ENCODE assay signal across 12 mouse cellular contexts in genomic region chrX:52961559-52962110, GRCm38 (mm10). TPM values are rescaled to one million over a fixed set of nuclear protein-coding genes. Genes with fewer than 3 reads are reported as not detected.
DNase-seq lines count a peak whose midpoint lies in the region; ATAC-seq lines count a peak whose summit lies in the region.
"Had no signal": no experiment of that assay in that cellular context is flagged by ENCODE, and none has a peak within 500 bp of the region (broad histone marks: within the 10 kb centered on the region; RNA-seq: fewer than 3 reads in every experiment).

No protein-coding gene starts in this region.

- H3K4me2 ChIP-seq in forebrain, embryonic 13.5 days = no peak overlapping the region
- no peak overlapping the region for H3K4me2 ChIP-seq in forebrain, embryonic 15.5 days (replicated peaks)
- H3K4me2 ChIP-seq in hindbrain, embryonic 12.5 days (replicated peaks) = no peak overlapping the region
- no peak overlapping the region for H3K4me2 ChIP-seq in hindbrain, embryonic 16.5 days (ENCODE audit: low read length)
- H3K4me2 ChIP-seq in embryonic facial prominence, embryonic 11.5 days (ENCODE audit: low read depth, low read length) = no peak overlapping the region
- H3K4me2 ChIP-seq: embryonic facial prominence, embryonic 15.5 days; limb, embryonic 13.5 days; lung, embryonic 15.5 days had no signal

- H3K9ac ChIP-seq in forebrain, embryonic 13.5 days = no peak overlapping the region
- no peak overlapping the region for H3K9ac ChIP-seq in forebrain, embryonic 15.5 days (replicated peaks)
- no peak overlapping the region for H3K9ac ChIP-seq in hindbrain, embryonic 12.5 days
- no peak overlapping the region for H3K9ac ChIP-seq in hindbrain, embryonic 16.5 days (ENCODE audit: low read depth, low read length)
- H3K9ac ChIP-seq in embryonic facial prominence, embryonic 11.5 days (replicated peaks; ENCODE audit: low read length) = no peak overlapping the region
- H3K9ac ChIP-seq: embryonic facial prominence, embryonic 15.5 days; limb, embryonic 13.5 days; lung, embryonic 15.5 days had no signal

- no peaks in the 10 kb centered on the region for H3K36me3 ChIP-seq in forebrain, embryonic 13.5 days (ENCODE audit: poor library complexity, severe bottlenecking)
- no peaks in the 10 kb centered on the region for H3K36me3 ChIP-seq in forebrain, embryonic 15.5 days
- no peaks in the 10 kb centered on the region for H3K36me3 ChIP-seq in hindbrain, embryonic 12.5 days
- no peaks in the 10 kb centered on the region for H3K36me3 ChIP-seq in hindbrain, embryonic 16.5 days (ENCODE audit: control insufficient read depth, insufficient read depth, low read length)
- no peaks in the 10 kb centered on the region for H3K36me3 ChIP-seq in embryonic facial prominence, embryonic 11.5 days (replicated peaks; ENCODE audit: control insufficient read depth, insufficient read depth, low read depth, low read length)
- H3K36me3 ChIP-seq: embryonic facial prominence, embryonic 15.5 days; lung, embryonic 15.5 days had no signal

- peak; percentile 62; the same call in 1 of the 2 replicates for ATAC-seq in forebrain, embryonic 13.5 days
- no peak for ATAC-seq in forebrain, embryonic 15.5 days (replicated peaks)
- ATAC-seq in hindbrain, embryonic 12.5 days (ENCODE audit: low FRiP score) = peak; percentile 50; the same call in 1 of the 2 replicates
- no peak for ATAC-seq in hindbrain, embryonic 16.5 days
- no peak for ATAC-seq in embryonic facial prominence, embryonic 11.5 days (replicated peaks; ENCODE audit: insufficient number of reproducible peaks, low FRiP score, low TSS enrichment, low read depth)
- no peak for ATAC-seq in erythroblast, adult 5-6 weeks (replicated peaks; ENCODE audit: low FRiP score, poor library complexity, severe bottlenecking)

- no peaks in the 10 kb centered on the region for H3K9me3 ChIP-seq in forebrain, embryonic 13.5 days (replicated peaks)
- no peaks in the 10 kb centered on the region for H3K9me3 ChIP-seq in forebrain, embryonic 15.5 days
- H3K9me3 ChIP-seq in hindbrain, embryonic 12.5 days (replicated peaks) = no peaks in the 10 kb centered on the region
- H3K9me3 ChIP-seq in hindbrain, embryonic 16.5 days (ENCODE audit: control insufficient read depth, low read length) = no peaks in the 10 kb centered on the region
- H3K9me3 ChIP-seq in embryonic facial prominence, embryonic 11.5 days (replicated peaks; ENCODE audit: control insufficient read depth, low read length) = no peaks in the 10 kb centered on the region
- H3K9me3 ChIP-seq: embryonic facial prominence, embryonic 15.5 days; limb, embryonic 13.5 days; lung, embryonic 15.5 days had no signal

- no peaks in the 10 kb centered on the region for H3K27me3 ChIP-seq in forebrain, embryonic 13.5 days
- H3K27me3 ChIP-seq in forebrain, embryonic 15.5 days = no peaks in the 10 kb centered on the region
- no peaks in the 10 kb centered on the region for H3K27me3 ChIP-seq in hindbrain, embryonic 12.5 days
- H3K27me3 ChIP-seq in hindbrain, embryonic 16.5 days (replicated peaks; ENCODE audit: control insufficient read depth, insufficient read depth, low read length) = no peaks in the 10 kb centered on the region
- no peaks in the 10 kb centered on the region for H3K27me3 ChIP-seq in embryonic facial prominence, embryonic 11.5 days (ENCODE audit: control insufficient read depth, insufficient read depth, low read length)
- H3K27me3 ChIP-seq: embryonic facial prominence, embryonic 15.5 days; limb, embryonic 13.5 days; lung, embryonic 15.5 days had no signal

- 37% methylated on average over 5 of the region's 5 CpGs for WGBS in forebrain, embryonic 13.5 days
- 35% methylated on average over 5 of the region's 5 CpGs for WGBS in forebrain, embryonic 15.5 days
- WGBS in hindbrain, embryonic 12.5 days = 61% methylated on average over 5 of the region's 5 CpGs
- 59% methylated on average over 5 of the region's 5 CpGs for WGBS in hindbrain, embryonic 16.5 days
- WGBS in embryonic facial prominence, embryonic 11.5 days = 68% methylated on average over 5 of the region's 5 CpGs

- no peak overlapping the region for H3K27ac ChIP-seq in forebrain, embryonic 13.5 days
- H3K27ac ChIP-seq in forebrain, embryonic 15.5 days (replicated peaks) = no peak overlapping the region
- no peak overlapping the region for H3K27ac ChIP-seq in hindbrain, embryonic 12.5 days
- no peak overlapping the region for H3K27ac ChIP-seq in hindbrain, embryonic 16.5 days (ENCODE audit: low read depth, low read length)
- no peak overlapping the region for H3K27ac ChIP-seq in embryonic facial prominence, embryonic 11.5 days (replicated peaks; ENCODE audit: low read depth, low read length)
- H3K27ac ChIP-seq: embryonic facial prominence, embryonic 15.5 days; limb, embryonic 13.5 days; lung, embryonic 15.5 days had no signal

- no peak overlapping the region for H3K4me3 ChIP-seq in forebrain, embryonic 13.5 days
- H3K4me3 ChIP-seq in forebrain, embryonic 15.5 days = no peak overlapping the region
- H3K4me3 ChIP-seq in hindbrain, embryonic 12.5 days = no peak overlapping the region
- H3K4me3 ChIP-seq in hindbrain, embryonic 16.5 days (ENCODE audit: low read length) = no peak overlapping the region
- no peak overlapping the region for H3K4me3 ChIP-seq in embryonic facial prominence, embryonic 11.5 days (ENCODE audit: low read depth, low read length)
- H3K4me3 ChIP-seq: embryonic facial prominence, embryonic 15.5 days; limb, embryonic 13.5 days; lung, embryonic 15.5 days had no signal

- peak; percentile 66 for DNase-seq in ES-CJ7 (ENCODE audit: low read depth, low spot score)
- peak; percentile 2 for DNase-seq in embryonic facial prominence, embryonic 11.5 days (ENCODE audit: low spot score)
- no peak for DNase-seq in thymus, adult 18-20 months
- DNase-seq: kidney, adult 8-10 months had no signal

- H3K4me1 ChIP-seq in forebrain, embryonic 13.5 days = no peaks in the 10 kb centered on the region
- H3K4me1 ChIP-seq in forebrain, embryonic 15.5 days = no peaks in the 10 kb centered on the region
- H3K4me1 ChIP-seq in hindbrain, embryonic 12.5 days = no peaks in the 10 kb centered on the region
- no peaks in the 10 kb centered on the region for H3K4me1 ChIP-seq in hindbrain, embryonic 16.5 days (ENCODE audit: control insufficient read depth, insufficient read depth, low read depth, low read length)
- H3K4me1 ChIP-seq in embryonic facial prominence, embryonic 11.5 days (ENCODE audit: control insufficient read depth, insufficient read depth, low read length) = no peaks in the 10 kb centered on the region
- H3K4me1 ChIP-seq: embryonic facial prominence, embryonic 15.5 days; limb, embryonic 13.5 days; lung, embryonic 15.5 days had no signal

RNA-seq across cellular contexts. Expression of gene Hprt, which starts 26.3 kb away (rescaled TPM):
- polyA plus RNA-seq in forebrain, embryonic 13.5 days (2015; fragmentation: Nextera tagmentation; extraction: Ambion mirVana) = 78.1 and 78.3 TPM in 2 replicates
- 85.4 and 86.5 TPM in 2 replicates for polyA plus RNA-seq in forebrain, embryonic 15.5 days (2015; fragmentation: Nextera tagmentation; extraction: Ambion mirVana)
- 54.8 and 57.3 TPM in 2 replicates for polyA plus RNA-seq in hindbrain, embryonic 12.5 days (2016; fragmentation: Nextera tagmentation; extraction: Ambion mirVana)
- polyA plus RNA-seq in hindbrain, embryonic 16.5 days (2015; fragmentation: Nextera tagmentation; extraction: Ambion mirVana) = 133 and 164 TPM in 2 replicates
- 84.5 and 85.6 TPM in 2 replicates for polyA plus RNA-seq in embryonic facial prominence, embryonic 11.5 days (2014; fragmentation: Nextera tagmentation; extraction: Ambion mirVana)
- total RNA-seq in erythroblast, adult 5-6 weeks (2015; ENCODE audit: low replicate concordance) = 112 and 116 TPM in 2 replicates
- 83.4 and 84.2 TPM in 2 replicates for total RNA-seq in erythroblast, adult 5-6 weeks (2017; ENCODE audit: low replicate concordance)

RNA-seq across cellular contexts. Expression of gene Phf6, which starts 49.6 kb away (rescaled TPM):
- polyA plus RNA-seq in forebrain, embryonic 13.5 days (2015; fragmentation: Nextera tagmentation; extraction: Ambion mirVana) = 99.4 and 102 TPM in 2 replicates
- 94.6 and 97.5 TPM in 2 replicates for polyA plus RNA-seq in forebrain, embryonic 15.5 days (2015; fragmentation: Nextera tagmentation; extraction: Ambion mirVana)
- polyA plus RNA-seq in hindbrain, embryonic 12.5 days (2016; fragmentation: Nextera tagmentation; extraction: Ambion mirVana) = 97.7 and 103 TPM in 2 replicates
- polyA plus RNA-seq in hindbrain, embryonic 16.5 days (2015; fragmentation: Nextera tagmentation; extraction: Ambion mirVana) = 47.0 and 57.8 TPM in 2 replicates
- 124 and 143 TPM in 2 replicates for polyA plus RNA-seq in embryonic facial prominence, embryonic 11.5 days (2014; fragmentation: Nextera tagmentation; extraction: Ambion mirVana)
- total RNA-seq in erythroblast, adult 5-6 weeks (2015; ENCODE audit: low replicate concordance) = 10.9 and 17.9 TPM in 2 replicates
- total RNA-seq in erythroblast, adult 5-6 weeks (2017; ENCODE audit: low replicate concordance) = 6.3 and 7.5 TPM in 2 replicates

Comparison
In these comparisons a context has a peak if more than half of its experiments do, and no peak if none do; other contexts are left out.
1. ATAC-seq: peak in forebrain, embryonic 13.5 days (single experiment) and hindbrain, embryonic 12.5 days (single experiment); none in forebrain, embryonic 15.5 days (single experiment), hindbrain, embryonic 16.5 days (single experiment), embryonic facial prominence, embryonic 11.5 days (single experiment) and erythroblast, adult 5-6 weeks (single experiment).
2. DNase-seq: peak in ES-CJ7 (single experiment) and embryonic facial prominence, embryonic 11.5 days (single experiment); none in thymus, adult 18-20 months (0 of 2).